Mouse (Mus musculus) bone marrow macrophage, adult 2 months (primary cell): ENCODE results near the gene Rbm44.

Experiments used
- CTCF ChIP-seq: IDR thresholded peaks from 2 replicates; pipeline ENCODE4 v1.5.1; 2012; ENCODE audit warnings: low read depth, mild to moderate bottlenecking, low read length, moderate library complexity
- POLR2A ChIP-seq: IDR thresholded peaks from 2 replicates; pipeline ENCODE4 v1.6.1; 2012; ENCODE audit warnings: mild to moderate bottlenecking, low read depth, low read length, borderline replicate concordance

GRCm38 (mm10) chr1:91095258-91095657 lies 49.6 kb upstream of the Rbm44 start:
- TF ChIP-seq CTCF (no peak), POLR2A (no peak)
